Mouse (Mus musculus) CH12.LX (cell line): ENCODE results near the gene Olfr169. TPM values are rescaled to one million over a fixed set of nuclear protein-coding genes. Genes with fewer than 3 reads are reported as not detected.
"Not testable (repeated sequence)": the region's sequence is repeated elsewhere in the genome, so short reads cannot be mapped to it uniquely, and the experiment has no call there.

Experiments used
- DNase-seq: peaks from one replicate; pipeline ENCODE4 v3.0.0-alpha.2; 2013; ENCODE audit errors: extremely low read depth
- H3K27ac ChIP-seq: 2 replicates; pipeline ENCODE4 v1.5.1; 2012; ENCODE audit warnings: low read depth, mild to moderate bottlenecking, control low read depth, moderate library complexity; ENCODE audit not compliant: insufficient read depth
- H3K27me3 ChIP-seq: replicated peaks from 2 replicates; pipeline ENCODE3; 2012; ENCODE audit warnings: inconsistent platforms
- H3K36me3 ChIP-seq, 2 experiments: replicated peaks in 1 of 2; 2 replicates each; pipeline versions ENCODE3 to v1.6.1; 2012; ENCODE audit warnings: inconsistent platforms in 1 of 2, low read length in 1 of 2, mild to moderate bottlenecking in 1 of 2, mixed read lengths in 1 of 2, moderate library complexity in 1 of 2; ENCODE audit not compliant: control insufficient read depth in 1 of 2, insufficient read depth in 1 of 2
- H3K4me1 ChIP-seq, 2 experiments: 2 replicates each; pipeline ENCODE4 v1.6.1; 2012; ENCODE audit warnings: inconsistent platforms in 1 of 2, moderate library complexity in 1 of 2; ENCODE audit not compliant: insufficient read depth in 2 of 2, control insufficient read depth in 1 of 2
- H3K4me2 ChIP-seq: 2 replicates; pipeline ENCODE4 v1.6.1; 2012; ENCODE audit warnings: low read depth, mild to moderate bottlenecking, control low read depth; ENCODE audit not compliant: poor library complexity, insufficient read depth, severe bottlenecking
- H3K4me3 ChIP-seq, 3 experiments: fragments of 150-350 bp in 1 of 3; sonication (generic) in 1 of 3; replicated peaks in 1 of 3; 2 replicates each; pipeline versions ENCODE3 to v1.5.1; 2011 to 2012; ENCODE audit warnings: low read depth in 2 of 3, low read length in 2 of 3, mild to moderate bottlenecking in 2 of 3, moderate library complexity in 2 of 3, control low read depth in 1 of 3, improper control_type of control experiment in 1 of 3, inconsistent platforms in 1 of 3, mixed read lengths in 1 of 3; ENCODE audit not compliant: poor library complexity in 1 of 3
- H3K79me2 ChIP-seq: replicated peaks from 2 replicates; pipeline ENCODE4 v1.6.1; 2012; ENCODE audit warnings: mild to moderate bottlenecking, moderate library complexity; ENCODE audit not compliant: control insufficient read depth, poor library complexity, insufficient read depth, severe bottlenecking; ENCODE audit errors: extremely low read depth
- H3K9ac ChIP-seq: 2 replicates; pipeline ENCODE4 v1.6.1; 2012; ENCODE audit warnings: low read depth, mild to moderate bottlenecking, control low read depth, moderate library complexity; ENCODE audit not compliant: insufficient read depth
- H3K9me3 ChIP-seq: replicated peaks from 2 replicates; pipeline ENCODE3; 2012; ENCODE audit warnings: low read length, inconsistent platforms, mixed read lengths
- BHLHE40 ChIP-seq: IDR thresholded peaks from 2 replicates; pipeline ENCODE4 v1.6.1; 2011; ENCODE audit warnings: mild to moderate bottlenecking, low read depth, low read length, improper control_type of control experiment
- CHD1 ChIP-seq: IDR thresholded peaks from 2 replicates; pipeline ENCODE4 v1.6.1; 2012; ENCODE audit warnings: low read depth, low read length, improper control_type of control experiment, inconsistent platforms
- CHD2 ChIP-seq: IDR thresholded peaks from 2 replicates; pipeline ENCODE4 v1.6.1; 2011; ENCODE audit warnings: low read length, improper control_type of control experiment
- E2F4 ChIP-seq: IDR thresholded peaks from 2 replicates; pipeline ENCODE4 v1.6.1; 2011; ENCODE audit warnings: low read depth, low read length, improper control_type of control experiment; ENCODE audit not compliant: insufficient replicate concordance
- ELF1 ChIP-seq: IDR thresholded peaks from 2 replicates; pipeline ENCODE4 v1.6.1; 2014; ENCODE audit warnings: low read depth, mild to moderate bottlenecking, inconsistent platforms, low read length, improper control_type of control experiment
- EP300 ChIP-seq: IDR thresholded peaks from 2 replicates; pipeline ENCODE4 v1.6.1; 2011; ENCODE audit warnings: low read length, improper control_type of control experiment
- ETS1 ChIP-seq: conservative IDR thresholded peaks from 2 replicates; pipeline ENCODE4 v1.6.1; 2012; ENCODE audit warnings: low read depth, mild to moderate bottlenecking, inconsistent platforms, low read length, improper control_type of control experiment, moderate library complexity
- JUND ChIP-seq: conservative IDR thresholded peaks from 2 replicates; pipeline ENCODE4 v1.6.1; 2011; ENCODE audit warnings: low read depth, low read length, improper control_type of control experiment
- KAT2A ChIP-seq: IDR thresholded peaks from 2 replicates; pipeline ENCODE4 v1.6.1; 2012; ENCODE audit warnings: low read length, improper control_type of control experiment, inconsistent platforms; ENCODE audit not compliant: insufficient replicate concordance
- MAFK ChIP-seq: IDR thresholded peaks from 2 replicates; pipeline ENCODE4 v1.6.1; 2011; ENCODE audit warnings: low read length, improper control_type of control experiment; ENCODE audit not compliant: insufficient replicate concordance
- MAZ ChIP-seq: IDR thresholded peaks from 2 replicates; pipeline ENCODE4 v1.6.1; 2012; ENCODE audit warnings: low read depth, mild to moderate bottlenecking, inconsistent platforms, low read length, improper control_type of control experiment, moderate library complexity
- MXI1 ChIP-seq: IDR thresholded peaks from 2 replicates; pipeline ENCODE4 v1.6.1; 2011; ENCODE audit warnings: mild to moderate bottlenecking, low read depth, low read length, improper control_type of control experiment
- PAX5 ChIP-seq: IDR thresholded peaks from 2 replicates; pipeline ENCODE4 v1.6.1; 2012; ENCODE audit warnings: low read length, inconsistent platforms, mixed read lengths
- POLR2A ChIP-seq: IDR thresholded peaks from 2 replicates; pipeline ENCODE4 v1.6.1; 2011; ENCODE audit warnings: low read depth, mild to moderate bottlenecking, improper control_type of control experiment, low read length
- SIN3A ChIP-seq: IDR thresholded peaks from 2 replicates; pipeline ENCODE4 v1.6.1; 2012; ENCODE audit warnings: low read length, improper control_type of control experiment, inconsistent platforms
- TCF12 ChIP-seq: IDR thresholded peaks from 2 replicates; pipeline ENCODE4 v1.6.1; 2014; ENCODE audit warnings: low read depth, mild to moderate bottlenecking, inconsistent platforms, low read length, improper control_type of control experiment
- UBTF ChIP-seq: IDR thresholded peaks from 2 replicates; pipeline ENCODE4 v1.6.1; 2012; ENCODE audit warnings: low read depth, mild to moderate bottlenecking, inconsistent platforms, low read length, improper control_type of control experiment, moderate library complexity
- USF2 ChIP-seq: conservative IDR thresholded peaks from 2 replicates; pipeline ENCODE4 v1.6.1; 2011; ENCODE audit warnings: low read depth, low read length, improper control_type of control experiment
- ZC3H11A ChIP-seq: IDR thresholded peaks from 2 replicates; pipeline ENCODE4 v1.6.1; 2012; ENCODE audit warnings: low read depth, mild to moderate bottlenecking, inconsistent platforms, low read length, improper control_type of control experiment
- ZKSCAN1 ChIP-seq: IDR thresholded peaks from 2 replicates; pipeline ENCODE4 v1.6.1; 2012; ENCODE audit warnings: low read depth, inconsistent platforms, low read length, improper control_type of control experiment, borderline replicate concordance
- ZMIZ1 ChIP-seq: IDR thresholded peaks from 2 replicates; pipeline ENCODE4 v1.6.1; 2012; ENCODE audit warnings: low read depth, mild to moderate bottlenecking, inconsistent platforms, low read length, improper control_type of control experiment
- ZNF384 ChIP-seq: IDR thresholded peaks from 2 replicates; pipeline ENCODE4 v1.6.1; 2012; ENCODE audit warnings: low read depth, low read length, improper control_type of control experiment, inconsistent platforms
- dilution Hi-C: fragments of 300-500 bp; cut with MboI; formaldehyde crosslinking; loops from 2 replicates; pipeline ENCODE4 v1.14.3; 2020; ENCODE audit warnings: low sequenced_read_pairs; ENCODE audit not compliant: extremely low pct_unique_long_range_greater_than_20kb, extremely low pct_ligation_motif_present
- in situ Hi-C: fragments of 300-500 bp; cut with MboI; formaldehyde crosslinking; loops from 3 replicates; pipeline ENCODE4 v1.14.3; 2019; ENCODE audit warnings: low sequenced_read_pairs, low pct_ligation_motif_present, low pct_unique_long_range_greater_than_20kb, mixed read lengths
- polyA plus RNA-seq: library from polyadenylated mRNA; unstranded; fragments of >175 nt; gene quantifications from 2 replicates; pipeline ENCODE4 v1.2.1, GENCODE M21; 2012; ENCODE audit warnings: low read depth; ENCODE audit not compliant: insufficient read length
- total RNA-seq, 2 experiments: library from RNA; depleted of rRNA; stranded (reverse); fragments of 300-350 nt in 1 of 2; fragments of >200 nt in 1 of 2; gene quantifications; 2 replicates each; pipeline ENCODE4 v1.2.3; 2012 to 2014

The Olfr169 gene
- total and polyA plus RNA-seq, 3 experiments: not detected

DNA sequence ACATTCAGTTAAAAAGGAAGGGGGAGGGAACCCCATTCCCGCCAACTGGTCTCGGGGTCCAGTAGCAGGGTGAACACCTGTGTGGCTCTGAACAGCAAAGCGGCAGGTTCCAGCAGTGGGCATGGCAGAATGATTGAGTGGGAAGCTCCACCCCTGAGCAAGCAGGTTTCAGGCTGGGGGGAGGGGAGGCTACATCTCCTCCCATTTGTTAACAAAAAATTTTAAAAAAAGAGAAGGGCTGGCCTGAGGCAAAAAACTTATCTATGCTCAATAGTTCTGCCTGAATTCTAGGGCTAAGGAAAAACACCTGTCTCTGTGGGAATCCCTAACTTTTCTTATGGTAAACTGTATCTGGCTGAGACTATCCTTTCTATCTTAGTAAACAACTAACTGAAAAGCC lies 19.4 kb downstream of the Olfr169 start:
- H3K9ac ChIP-seq, H3K36me3 ChIP-seq, in situ Hi-C loops, H3K9me3 ChIP-seq, H3K27me3 ChIP-seq, H3K79me2 ChIP-seq, dilution Hi-C loops, H3K4me3 ChIP-seq: not testable (repeated sequence)
- H3K27ac ChIP-seq: peak overlapping the region; percentile 7; the same call in 1 of the 2 replicates
- H3K4me1 ChIP-seq: peaks cover 0 to 16% of the 10 kb centered on the region in 2 experiments; a peak in 2 of 4 replicates
- peak; percentile 58 for DNase-seq
- peak overlapping the region; percentile 71; the same call in 1 of the 2 replicates for H3K4me2 ChIP-seq
- TF ChIP-seq TCF12 (peak; percentile 46; the same call in 1 of the 2 replicates), CHD2 (peak; percentile 65; the same call in 1 of the 2 replicates), ZNF384 (peak; percentile 71)

DNA sequence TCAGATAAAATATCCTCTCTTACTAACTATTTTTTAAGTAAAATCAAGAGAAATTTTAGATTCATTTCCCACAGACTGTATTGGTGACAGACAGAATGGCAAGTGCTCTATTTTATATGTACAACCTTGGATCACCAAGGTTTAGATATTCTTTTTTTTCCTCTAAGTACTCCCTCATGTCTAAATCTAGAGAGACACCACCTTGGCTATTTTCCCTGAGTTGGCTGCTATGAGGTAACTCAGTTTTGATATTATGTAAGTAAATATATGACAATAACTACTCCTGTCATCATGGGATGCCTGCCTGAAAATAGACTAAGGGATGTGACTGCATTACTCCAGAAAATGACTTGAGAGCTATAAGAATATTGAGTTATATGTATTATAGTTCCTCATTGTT lies 36.2 kb downstream of the Olfr169 start, which contains the start of gene Olfr168:
Gene Olfr168 (minus strand): TSS at position 101 of the 400 bp plus-strand sequence.
- Histone ChIP-seq H3K9me3 (no peaks in the 10 kb centered on the region), H3K27me3 (no peaks in the 10 kb centered on the region), H3K4me3 (no peak within 1 kb of the TSS), H3K36me3 (no peaks in the 10 kb centered on the region), H3K9ac (no peak within 1 kb of the TSS), H3K79me2 (no peaks in the 10 kb centered on the region), H3K27ac (no peak within 1 kb of the TSS), H3K4me1 (no peaks in the 10 kb centered on the region), H3K4me2 (no peak within 1 kb of the TSS)
- no peak for DNase-seq
- dilution Hi-C loops: no loop called here
- in situ Hi-C loops: no loop called here
- TF ChIP-seq MXI1: no peak
- TF ChIP-seq CHD2: no peak
- TF ChIP-seq MAZ: no peak
- TF ChIP-seq POLR2A: no peak
- TF ChIP-seq SIN3A: no peak
- no peak for TF ChIP-seq ZC3H11A
- no peak for TF ChIP-seq CHD1
- TF ChIP-seq JUND: no peak
- TF ChIP-seq UBTF: no peak
- TF ChIP-seq BHLHE40: no peak
- no peak for TF ChIP-seq KAT2A
- TF ChIP-seq PAX5: no peak
- TF ChIP-seq E2F4: no peak
- no peak for TF ChIP-seq EP300
- no peak for TF ChIP-seq ZMIZ1
- no peak for TF ChIP-seq ELF1
- TF ChIP-seq MAFK: no peak
- no peak for TF ChIP-seq ETS1
- no peak for TF ChIP-seq ZKSCAN1
- TF ChIP-seq USF2: no peak
